Mouse (Mus musculus): ENCODE results near the gene Slc37a1.

Slc37a1 gene

DNA sequence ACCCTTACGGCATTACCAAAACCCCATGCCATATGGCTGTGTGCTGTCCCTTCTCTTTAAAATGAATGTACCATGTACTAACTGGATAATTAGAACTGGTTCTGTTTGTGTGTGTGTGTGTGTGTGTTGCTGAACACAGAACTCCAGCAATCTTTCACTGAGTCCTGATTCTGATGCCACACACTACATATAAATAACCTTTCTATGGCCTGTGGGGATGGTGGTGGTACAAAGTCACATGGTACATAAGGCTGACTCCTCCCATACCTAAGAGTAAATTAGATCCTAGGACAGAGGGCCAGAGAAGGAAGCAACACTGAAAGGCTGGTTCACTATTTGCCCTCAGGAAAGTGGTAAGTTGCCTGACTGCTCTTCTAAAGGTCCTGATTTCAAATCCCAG, at the start of gene Slc37a1:
Slc37a1 (plus strand) TSS at position 301 of the 400 bp plus-strand sequence.
- no peak for DNase-seq

DNA sequence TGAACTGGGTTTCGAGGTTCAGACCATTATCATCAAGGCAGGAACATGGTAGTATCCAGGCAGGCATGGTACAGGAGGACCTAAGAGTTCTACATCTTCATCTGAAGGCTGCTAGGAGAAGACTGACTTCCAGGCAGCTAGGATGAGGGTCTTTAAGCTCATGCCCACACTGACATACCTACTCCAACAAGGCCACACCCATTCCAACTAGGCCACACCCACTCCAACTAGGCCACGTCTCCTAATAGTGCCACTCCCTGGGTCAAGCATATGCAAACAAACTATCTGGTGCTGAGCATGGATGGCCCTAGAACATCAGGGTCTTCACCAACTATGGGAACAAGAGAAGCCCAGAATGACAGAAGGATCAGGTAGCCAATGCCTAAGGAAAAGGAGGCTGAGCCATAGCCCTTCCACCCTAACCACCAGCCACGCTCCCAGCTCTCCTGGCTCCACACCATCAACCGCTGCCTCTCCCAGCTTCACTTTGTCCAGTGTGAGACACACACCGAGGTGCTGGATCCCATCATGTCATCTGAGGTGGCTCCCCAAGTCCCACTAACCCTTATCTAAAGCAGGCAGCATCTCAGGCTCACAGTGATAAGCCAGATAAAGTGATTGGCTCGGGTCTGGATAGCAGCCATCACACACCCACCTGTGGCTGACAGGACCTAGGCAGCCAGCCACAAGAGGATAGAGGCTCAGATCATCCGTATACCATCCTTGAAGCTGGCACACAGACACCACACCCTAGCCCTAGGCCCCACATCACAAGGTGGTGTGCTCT, 48.2 kb upstream of the Slc37a1 start:
- no peak for DNase-seq

DNA sequence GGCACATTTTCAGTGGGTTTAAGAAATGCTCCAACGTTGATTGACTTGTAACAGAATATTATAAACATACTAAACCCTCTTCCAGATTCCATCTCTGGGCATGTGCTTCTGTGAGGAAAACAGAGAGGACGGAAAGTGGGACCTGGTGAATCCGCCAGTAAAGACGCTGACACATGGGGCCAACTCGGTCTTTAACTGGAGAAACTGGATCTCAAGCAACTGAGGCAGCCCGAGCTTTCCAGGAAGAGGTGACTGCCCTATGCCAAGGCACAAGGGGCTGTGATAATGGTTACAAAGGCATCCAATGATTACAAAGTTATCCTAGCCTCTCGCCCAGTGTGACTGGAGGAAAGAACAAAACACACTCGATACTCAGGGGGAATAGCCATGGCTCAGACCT, 45.4 kb upstream of the Slc37a1 start:
- no peak for DNase-seq

DNA sequence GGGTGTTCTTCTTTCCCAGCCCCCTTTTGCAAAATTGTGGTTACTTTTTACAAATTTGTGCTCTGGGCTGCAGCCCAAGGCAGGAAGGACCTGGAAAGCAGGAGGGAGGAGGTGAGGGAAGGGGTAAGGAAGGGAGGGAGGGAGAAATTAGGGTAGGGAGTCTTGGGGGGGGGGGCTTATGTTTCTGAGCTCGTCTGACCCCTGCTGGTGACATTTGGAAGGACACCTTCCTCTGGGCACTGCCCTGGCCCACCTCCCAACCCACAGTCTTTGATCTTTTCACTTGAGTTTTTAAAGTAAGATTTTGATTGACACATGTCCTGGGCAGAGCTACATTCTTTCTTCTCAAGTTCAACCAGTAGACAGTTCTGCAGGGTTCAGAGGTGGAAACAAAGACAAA, 43.8 kb upstream of the Slc37a1 start:
- no peak for DNase-seq

DNA sequence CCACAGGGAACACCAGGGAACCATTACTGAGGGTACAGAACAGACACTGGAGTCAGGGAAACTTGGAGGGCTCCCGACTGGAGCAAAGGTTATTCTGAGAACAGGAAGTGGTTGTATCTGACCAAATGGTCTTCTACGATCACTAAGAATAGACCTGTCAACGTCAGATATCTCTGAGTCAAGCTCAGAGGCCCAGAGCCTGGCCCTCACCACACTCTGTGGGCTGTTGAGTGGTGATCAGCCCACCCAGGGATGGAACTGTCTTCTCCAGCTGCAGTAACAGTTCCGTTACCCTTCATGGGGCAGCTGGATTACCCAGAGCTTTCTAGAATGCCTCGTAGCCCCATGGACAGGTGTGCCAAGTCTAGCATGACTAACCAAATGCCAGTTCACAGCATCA, 41.3 kb upstream of the Slc37a1 start:
- DNase-seq, result no peak

DNA sequence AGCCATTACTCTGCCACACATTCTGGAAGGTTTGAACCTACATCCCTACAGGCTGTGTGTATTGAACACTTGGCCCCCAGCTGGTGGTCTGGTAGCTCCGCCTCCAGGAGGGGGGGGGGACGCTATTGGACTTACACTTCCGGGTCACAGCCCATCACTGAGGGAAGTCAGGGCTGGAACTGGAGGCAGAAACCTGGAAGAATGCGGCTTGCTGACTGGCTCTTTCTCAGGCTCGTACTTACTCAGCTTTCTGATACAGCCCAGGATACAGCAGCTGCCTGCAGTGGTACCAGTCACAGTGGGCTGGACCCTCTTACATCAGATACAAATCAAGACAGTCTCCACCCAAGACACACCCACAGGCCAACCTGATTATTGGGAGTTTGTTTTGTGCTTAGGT, 39.4 kb upstream of the Slc37a1 start:
- DNase-seq, result no peak

DNA sequence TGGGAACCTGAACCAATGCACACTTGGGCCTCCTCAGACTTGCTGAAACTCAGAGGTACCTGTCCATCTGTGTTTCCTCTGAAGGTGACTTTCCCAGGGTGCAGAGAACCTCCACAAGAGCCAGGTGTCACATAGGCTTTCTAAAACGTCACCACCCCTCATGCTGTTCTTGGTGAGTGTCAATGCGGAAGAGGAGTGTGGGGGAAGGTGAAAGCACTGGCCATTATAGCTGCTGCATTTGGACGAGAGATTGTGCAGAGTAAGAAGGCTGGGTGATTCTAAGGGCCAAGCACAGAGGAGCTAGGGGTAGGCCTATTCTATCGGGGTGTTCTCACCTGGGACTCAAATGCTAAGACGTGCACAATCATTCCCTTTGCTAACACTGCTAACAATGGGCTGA, 32.6 kb upstream of the Slc37a1 start:
- no peak for DNase-seq

DNA sequence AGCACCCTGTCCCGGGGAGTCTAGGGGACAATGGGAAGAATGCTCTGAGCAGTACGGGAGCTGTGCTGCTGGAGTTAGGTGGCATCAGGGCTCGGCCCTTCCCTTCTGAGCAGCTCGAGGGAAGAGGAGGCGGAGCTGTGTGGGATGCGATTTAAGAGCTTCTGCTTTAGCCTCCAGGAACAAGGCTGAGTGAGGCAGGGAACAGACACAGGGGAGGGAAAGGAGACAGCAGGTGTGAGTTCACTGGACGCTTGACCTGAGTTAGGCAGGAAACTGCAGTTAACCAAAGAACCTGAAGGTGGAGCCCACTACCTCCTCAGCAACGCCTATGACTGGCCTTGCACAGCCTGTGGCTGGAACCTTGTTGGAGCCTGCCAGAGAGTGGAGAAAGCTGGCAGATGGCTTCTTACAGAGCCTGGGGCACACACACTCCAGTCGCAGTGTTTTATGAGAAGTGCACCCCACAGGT, 32.1 kb upstream of the Slc37a1 start:
- DNase-seq, result peak; percentile 85

DNA sequence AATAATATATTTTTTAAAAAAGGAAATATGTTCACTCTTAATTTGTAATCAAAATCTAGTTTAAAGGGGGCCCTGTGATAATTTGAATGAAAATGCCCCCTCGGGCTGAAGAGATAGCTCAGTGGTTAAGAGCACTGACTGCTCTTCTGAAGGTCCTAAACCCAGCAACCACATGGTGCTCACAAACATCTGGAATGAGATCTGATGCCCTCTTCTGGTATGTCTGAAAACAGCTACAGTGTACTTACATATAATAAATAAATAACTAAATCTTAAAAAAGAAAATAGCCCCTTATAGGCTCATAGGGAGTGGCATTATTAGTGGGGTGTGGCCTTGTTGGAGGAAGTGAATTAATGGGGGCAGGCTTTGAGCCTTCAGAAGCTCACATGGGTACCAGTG, 29.4 kb upstream of the Slc37a1 start:
- DNase-seq, result no peak

DNA sequence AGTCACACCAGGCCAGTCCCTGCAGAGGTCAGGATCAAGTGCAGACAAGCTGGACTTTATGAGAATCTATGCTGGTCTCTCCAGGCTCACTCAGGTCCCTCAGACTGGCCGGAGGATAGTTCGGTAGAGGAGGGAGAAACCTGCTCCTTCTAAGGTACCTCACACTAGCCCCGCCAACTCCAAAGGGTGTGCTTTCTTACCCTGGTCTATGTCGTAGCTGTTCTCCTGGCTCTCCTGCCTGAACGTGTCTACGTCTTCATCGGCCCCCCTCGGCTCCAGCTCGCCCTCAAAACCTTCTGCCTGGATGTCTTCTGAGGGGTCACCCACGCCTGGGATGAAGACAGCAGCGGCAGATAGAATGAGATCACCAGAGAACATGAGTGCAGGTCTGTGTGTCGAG, 28.7 kb upstream of the Slc37a1 start:
- no peak for DNase-seq

DNA sequence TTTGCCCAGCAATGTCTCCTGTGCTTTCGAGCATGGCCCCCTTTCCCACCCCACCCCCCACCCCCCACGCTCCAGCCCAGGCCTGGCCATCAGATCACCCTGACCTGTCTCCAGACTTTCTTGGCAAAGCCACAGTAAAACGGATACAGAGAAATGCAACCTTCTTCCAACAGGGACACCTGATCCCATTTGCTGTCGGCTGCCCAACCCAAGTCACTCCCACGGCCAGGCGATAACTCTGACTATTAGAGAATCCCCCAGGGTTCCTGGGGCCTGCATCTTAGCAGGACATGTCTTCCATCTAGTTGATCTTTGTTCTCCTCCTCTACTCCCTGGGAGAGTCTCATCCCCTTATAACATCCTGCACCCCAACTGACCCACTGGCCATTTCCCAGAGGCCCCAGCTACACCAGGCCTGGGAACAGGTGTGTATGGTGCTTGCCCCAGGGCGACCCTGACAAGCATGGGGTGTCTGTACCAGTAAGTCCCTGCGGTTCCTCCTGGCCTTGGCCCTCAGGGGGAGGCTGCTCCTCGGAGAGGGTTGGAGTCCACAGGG, 28.2 kb upstream of the Slc37a1 start:
- DNase-seq, result no peak

DNA sequence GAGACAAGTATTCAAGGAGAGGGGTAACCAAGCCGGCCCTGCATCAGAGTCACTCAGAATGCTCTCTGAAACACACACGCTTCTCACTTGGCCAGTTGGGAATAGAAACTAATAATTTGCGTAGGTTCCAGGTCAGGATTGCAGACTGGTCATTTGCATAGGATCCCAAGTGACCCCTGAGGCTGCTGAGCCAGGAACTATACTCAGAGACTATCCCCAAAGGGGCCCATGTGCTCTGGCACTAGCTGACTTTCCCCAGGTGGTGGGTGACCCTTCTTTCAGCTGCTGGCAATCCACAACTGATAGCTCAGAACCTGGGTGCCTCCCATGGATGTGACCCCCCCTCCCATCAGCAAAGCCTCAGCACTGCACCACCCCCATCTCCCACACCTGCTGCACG, 27.4 kb upstream of the Slc37a1 start:
- no peak for DNase-seq

DNA sequence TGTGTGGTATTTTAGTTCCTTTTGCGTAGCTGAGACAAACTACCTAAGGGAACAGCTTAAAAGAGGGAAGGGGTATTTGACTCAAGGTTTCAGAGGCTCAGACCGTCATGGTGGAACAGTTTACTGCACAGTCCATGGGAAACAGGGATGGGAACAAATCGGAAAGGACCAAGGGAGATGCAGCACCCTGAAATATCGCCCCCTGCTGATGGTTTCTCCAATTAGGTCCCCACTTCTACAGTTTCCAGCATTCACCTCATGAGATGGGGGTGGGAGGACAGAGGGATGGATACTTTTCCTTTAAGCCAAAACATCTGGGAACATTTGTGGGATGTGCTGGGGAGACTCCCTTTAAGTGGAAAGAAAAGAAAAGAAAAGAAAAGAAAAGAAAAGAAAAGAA, 26.8 kb upstream of the Slc37a1 start:
- no peak for DNase-seq

DNA sequence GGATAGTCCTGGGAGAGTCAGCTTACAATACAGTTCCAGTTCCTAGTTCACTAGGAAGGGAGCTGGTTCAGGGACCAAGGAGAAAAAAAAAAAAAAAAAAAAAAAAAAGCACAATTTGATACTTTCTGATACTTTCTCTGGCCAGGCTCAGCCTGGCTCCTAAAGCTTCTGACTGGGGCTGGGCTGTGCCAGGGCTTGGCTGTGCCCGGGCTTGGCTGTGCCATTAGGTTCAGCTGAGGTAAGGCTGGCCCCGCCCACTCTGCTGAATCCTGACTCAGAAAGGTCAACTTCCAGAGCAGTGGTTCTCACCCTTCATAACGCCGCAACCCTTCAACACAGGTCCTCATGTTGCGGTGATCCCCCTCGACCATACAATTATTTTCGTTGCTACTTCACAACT, 26.2 kb upstream of the Slc37a1 start:
- peak; percentile 91 for DNase-seq

DNA sequence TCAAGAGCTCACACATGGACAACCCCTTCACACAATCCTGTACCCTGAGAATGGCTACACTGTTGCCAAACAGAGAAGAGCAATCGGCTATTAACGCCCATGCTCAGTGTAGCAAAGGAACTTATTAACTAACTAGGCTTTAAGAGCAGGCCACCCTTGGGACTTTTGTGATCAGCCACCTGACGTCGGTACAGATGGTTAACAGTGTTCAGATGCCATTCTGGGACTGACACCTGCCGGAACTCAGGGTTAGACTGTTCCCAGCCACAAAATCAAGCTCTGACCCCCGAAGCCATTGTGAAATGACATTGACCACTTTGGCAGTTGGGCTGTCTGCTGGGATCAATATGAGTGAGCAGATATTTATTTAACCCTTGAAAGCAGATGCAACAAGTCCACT, 25.2 kb upstream of the Slc37a1 start:
- peak; percentile 58 for DNase-seq

DNA sequence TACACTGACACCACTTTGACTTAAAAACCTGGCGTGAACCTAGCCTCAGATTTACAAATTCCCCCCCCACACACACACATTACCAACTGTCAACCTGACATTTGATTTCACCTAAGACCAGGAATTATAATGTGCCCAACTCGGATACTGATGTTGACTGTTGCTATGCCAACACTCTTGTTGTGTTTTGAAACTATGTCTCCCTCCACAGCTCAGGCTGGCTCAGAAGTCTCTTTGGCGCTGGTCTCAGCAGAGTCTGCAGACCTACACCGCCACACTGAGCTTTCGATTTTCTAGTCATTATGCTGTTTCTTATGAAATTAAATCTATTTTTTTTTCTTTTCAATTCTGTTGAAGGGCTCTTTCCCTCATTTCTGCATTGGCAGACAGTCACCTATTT, 23.9 kb upstream of the Slc37a1 start:
- no peak for DNase-seq

DNA sequence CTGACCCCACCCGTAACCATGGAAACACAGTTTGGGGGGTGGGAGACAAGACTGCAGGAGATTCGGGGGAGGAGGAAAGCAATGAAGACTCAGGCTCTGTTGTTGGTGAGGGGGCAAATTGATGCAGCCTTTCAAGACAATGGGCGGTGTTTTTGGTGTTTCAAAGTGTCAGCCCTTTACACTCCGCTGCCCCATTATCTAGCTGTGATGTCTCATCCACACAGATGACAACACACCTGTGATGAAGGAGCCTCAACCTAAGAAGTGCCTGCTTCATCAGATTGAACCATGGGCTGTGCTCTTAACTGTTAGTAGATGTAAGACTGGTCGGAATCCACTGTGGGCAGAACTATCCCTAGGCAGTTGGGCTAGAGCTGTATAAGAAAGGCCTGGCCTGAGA, 22.8 kb upstream of the Slc37a1 start:
- no peak for DNase-seq

DNA sequence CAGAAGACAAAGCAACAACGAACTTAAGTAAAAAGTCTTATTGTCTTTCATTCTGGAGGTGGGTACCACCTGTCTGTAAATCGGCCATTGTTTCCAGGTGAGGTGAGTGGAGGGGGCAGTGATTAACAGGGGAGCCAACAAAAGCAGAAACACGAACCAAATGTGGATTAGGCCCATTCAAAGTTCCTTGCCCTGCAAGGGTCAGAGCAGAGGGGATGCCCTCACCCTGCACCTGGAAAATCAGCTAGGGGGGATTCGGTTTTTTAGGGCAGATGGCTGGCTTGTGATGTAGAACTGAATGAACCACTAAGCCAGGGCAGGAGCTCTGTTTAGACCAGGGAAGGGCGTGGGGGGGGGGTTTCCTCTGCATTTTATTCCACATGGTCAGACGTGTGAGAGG, 22.2 kb upstream of the Slc37a1 start:
- DNase-seq, result no peak

DNA sequence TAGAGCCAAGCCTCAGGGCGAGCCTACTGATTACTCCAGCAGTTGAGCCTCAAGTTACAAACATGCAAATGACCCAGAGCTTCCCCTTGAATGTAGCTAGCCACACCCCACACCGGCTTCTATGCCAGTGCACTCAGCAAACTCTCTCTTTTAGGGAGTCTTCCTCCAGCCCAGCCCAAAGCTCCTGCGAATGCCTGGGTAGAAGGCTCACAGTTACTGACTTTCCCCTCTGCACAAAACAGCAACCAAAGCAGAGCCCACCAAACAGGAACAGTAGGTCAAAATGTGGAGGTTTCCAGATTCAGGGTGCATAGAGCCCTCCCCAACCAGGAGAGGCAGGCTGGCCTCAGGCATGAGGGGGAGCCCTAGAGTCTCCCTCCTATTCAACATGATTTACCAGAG, 21.4 kb upstream of the Slc37a1 start:
- DNase-seq, result no peak

DNA sequence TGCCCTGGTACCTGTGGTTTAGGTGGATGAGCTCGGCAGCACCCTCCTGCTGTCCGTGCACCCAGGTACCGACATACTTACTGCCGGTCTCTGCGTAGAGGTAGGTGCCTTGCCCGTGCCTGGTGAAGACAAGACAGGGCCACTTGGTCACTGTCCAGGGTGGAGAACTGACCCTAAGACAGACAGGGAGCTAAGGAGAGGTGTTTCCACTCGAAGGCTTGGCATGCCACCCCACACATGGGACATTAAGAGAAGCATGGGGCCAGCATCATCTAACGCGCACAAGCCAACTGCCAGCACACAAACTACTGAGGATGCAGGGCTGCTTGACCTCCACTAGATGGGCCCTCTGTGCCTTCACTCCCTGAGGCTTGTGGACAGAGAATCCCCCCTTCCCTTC, 20.8 kb upstream of the Slc37a1 start:
- DNase-seq, result no peak

DNA sequence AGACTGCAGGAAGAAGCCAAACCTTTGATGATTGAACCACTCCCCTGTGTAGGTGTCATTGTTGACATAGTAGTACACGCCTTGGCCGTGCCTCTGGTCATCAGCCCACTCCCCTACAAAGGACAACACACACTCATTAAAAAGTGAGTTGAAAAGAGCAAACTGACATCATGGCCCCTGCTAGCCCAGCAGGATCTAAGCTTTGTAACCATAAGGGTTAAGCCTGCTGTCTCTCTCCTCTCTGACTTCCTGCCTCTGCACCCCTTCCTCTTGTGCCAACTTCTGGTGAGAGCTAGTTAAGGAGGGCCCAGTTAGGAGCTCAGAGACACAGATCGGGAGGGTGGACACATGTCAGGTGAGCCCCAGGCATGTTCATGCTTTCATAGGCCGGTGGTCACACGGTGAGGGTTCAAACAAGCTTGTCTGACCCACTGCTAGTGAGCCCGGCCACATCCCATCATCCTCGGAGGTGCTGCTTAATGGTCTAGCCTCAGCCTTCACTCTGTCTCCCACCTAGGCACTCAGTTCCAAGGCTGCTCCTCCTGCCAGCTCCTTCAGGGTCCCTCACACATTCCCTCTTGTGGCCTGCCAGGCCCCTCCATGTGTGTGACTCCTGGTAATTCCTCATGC, 20.2 kb upstream of the Slc37a1 start:
- no peak for DNase-seq

DNA sequence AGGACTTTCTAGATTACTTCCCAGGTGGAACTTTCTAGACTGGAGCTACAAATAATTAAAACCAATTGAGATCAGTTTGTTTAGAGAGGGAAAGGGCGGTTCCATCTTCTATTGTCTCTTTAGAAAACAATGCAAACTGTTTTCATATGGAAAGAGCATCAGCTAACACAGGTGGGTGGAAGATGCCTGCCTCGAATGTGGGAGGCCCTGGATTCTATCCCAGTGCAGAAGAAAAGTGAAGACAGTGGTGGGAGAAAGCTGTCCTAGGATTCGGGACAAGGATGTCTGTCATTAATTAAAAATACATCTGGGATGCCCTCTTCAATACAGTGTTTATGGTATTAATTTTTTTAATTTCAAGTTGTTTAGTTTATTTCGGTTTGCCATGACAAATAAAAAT, 19.5 kb upstream of the Slc37a1 start:
- DNase-seq, result no peak

DNA sequence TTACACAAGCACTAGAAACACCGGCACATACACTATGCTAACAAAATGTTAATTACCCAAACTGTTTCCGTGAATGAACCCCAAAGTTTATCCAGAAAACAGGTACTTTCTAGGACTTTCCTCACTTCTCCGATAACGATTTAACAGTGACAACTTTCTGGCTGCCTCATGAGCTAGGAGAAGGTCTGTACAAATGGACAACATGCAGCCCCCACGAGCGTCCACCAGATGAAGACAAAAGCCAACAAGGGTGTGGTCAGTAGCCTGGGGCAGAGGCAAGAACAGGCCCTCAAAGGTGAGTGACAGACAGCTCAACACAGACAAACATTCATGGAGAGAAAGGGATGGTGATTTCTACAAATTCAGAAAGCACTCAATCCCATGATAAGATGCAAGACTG, 19.0 kb upstream of the Slc37a1 start:
- DNase-seq, result no peak

DNA sequence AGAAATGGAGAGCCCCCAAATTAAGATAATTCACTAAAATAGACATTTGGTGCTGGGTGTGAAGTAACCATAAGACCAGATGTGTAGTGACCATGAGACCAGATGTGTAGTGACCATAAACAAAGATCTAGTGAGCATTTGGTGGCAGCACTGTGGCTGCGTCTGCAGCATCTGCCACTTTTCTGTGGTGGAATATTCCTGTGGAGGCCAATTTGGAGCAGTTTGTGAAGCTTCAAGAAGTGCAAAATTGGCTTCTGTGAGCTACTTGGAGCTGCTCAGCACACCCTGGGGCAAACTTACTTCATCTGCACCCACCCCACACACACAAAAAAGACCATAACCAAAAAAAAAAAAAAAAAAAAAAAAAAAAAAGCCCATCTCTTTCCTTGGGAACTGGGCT, 18.6 kb upstream of the Slc37a1 start:
- DNase-seq, result no peak

DNA sequence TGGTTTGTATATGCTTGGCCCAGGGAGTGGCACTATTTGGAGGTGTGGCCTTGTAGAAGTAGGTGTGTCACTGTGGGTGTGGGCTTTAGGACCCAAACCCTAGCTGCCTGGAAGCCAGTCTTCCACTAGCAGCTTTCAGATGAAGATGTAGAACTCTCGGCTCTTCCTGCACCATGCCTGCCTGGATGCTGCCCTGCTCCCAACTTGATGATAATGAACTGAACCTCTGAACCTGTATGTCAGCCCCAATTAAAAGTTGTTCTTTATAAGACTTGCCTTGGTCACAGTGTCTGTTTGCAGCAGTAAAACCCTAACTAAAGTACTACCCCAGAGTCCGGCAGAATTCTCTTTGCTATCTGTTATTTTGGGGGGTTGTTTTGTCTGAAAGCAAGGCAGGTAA, 16.8 kb upstream of the Slc37a1 start:
- no peak for DNase-seq
